Mouse (Mus musculus): ENCODE results near the gene Col25a1. TPM values are rescaled to one million over a fixed set of nuclear protein-coding genes. Genes with fewer than 3 reads are reported as not detected.
A peak's percentile ranks its signal among the peaks of the same experiment; 100 is the strongest.

Gene Col25a1
- total RNA-seq, 4 experiments from 2014 or later = 4.0 to 7.9 (median 4.8) TPM

- DNase-seq = no peak
Observed at GRCm38 (mm10) chr3:130473970-130474369, 342.7 kb downstream of the Col25a1 start.

- no peak for DNase-seq
Observed at GRCm38 (mm10) chr3:130482513-130482912, 351.2 kb downstream of the Col25a1 start.

DNA sequence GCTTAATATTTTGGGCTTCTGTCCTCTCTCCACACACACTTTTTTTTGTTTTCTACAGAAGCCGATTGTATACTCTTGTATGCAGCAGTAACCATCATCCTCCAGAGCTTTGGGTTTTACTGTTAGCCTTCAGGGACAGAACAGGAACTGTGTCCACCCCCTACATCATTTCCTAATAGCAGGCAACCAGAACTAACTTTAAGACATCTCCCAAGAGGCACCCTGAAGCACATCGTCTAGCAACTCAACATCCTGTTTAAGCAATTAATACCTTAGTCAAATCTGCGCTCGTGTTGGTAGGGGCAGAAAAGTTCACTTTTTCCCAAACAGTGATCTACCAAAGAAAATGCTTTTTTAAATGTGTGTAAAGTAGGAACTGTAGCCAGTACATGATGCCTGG, 357.5 kb downstream of the Col25a1 start:
- no peak for DNase-seq

- DNase-seq = no peak
Observed at GRCm38 (mm10) chr3:130494192-130494591, 362.9 kb downstream of the Col25a1 start.

- DNase-seq = no peak
Observed at GRCm38 (mm10) chr3:130494665-130495396, 363.5 kb downstream of the Col25a1 start.

DNA sequence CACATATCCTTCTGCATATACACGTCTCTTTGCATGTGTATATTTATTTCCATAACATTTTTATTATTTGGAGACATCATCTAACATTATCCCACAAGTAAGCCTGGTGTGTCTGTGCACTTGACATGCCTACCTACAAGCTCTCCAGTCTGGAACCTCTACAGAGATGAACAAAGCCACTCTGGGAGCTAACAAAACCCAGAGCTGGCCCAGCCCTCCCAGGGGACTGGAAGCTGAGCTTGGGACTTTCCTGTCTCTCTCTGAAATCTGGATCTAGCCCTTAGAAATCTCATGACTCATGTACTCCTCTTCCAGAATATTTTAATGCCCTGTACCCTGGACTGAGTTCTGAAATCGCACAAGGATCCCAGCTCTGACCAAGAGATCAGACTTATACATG, 365.7 kb downstream of the Col25a1 start:
- no peak for DNase-seq

DNA sequence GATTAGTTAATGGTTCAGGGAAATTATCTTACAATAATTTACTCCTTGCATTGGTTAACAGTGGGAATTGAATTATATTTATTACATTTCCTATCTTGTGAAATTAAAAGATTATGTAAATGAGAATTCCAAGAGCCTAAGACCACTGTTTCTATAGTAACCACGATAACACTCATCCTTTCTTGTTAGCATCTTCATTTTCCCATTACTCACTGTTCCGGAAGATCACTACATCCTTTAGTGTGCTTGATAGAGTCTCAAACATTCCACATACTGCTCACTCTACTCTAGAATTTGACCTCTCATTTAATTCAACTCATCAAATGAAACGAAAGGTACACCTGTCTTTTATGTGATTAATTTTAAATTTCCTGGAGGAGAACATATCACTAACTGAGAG, 370.4 kb downstream of the Col25a1 start:
- DNase-seq = no peak

DNA sequence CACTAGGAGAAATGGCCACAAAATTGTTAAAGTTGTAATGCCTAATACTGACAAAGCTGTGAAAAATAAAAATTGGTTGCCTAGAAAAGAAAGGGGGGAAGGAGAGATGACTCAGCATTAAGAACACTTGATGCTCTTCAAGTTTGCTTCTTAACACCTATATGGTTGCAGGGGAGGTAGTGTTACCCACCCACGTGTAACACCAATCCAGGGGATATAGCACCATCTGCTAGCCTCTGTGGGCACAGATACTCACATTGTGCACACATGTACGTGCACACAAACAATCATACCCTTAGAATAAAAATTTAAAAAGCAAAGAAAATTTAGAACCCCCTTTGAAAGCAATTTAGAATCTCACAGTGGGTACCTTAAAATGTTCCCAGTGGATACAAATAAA, 377.0 kb downstream of the Col25a1 start:
- DNase-seq = no peak

- DNase-seq = no peak
Observed at GRCm38 (mm10) chr3:130518457-130518879, 387.2 kb downstream of the Col25a1 start.

DNA sequence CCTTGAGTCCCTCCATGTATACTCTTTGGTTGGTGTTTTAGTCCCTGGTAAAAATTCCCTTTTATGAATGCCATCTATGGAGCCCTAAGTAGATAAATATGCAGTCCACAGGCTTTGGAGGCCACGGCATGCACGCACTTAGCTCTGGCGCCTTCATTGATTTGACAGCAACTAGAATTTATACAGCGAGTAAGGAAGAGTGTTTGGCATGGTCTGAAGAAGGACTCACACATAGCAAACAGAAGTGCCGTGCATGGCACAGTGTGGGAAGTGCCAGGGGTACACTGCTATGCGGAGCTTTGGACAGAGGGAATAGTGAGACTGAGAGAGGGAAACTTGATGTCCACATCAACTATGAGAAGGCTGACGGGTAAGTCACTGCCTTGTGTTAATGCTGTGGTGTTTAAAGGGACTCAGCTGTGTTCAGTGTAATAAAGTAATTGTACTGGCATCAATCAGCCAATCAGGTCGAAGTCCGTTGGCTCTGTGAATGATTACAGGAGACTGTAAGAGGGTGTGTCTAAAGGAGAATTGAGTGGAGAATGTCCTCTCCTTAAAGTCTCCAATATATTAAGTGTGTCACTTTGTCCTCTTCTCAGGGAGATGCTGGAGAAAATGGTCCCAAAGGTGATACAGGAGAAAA, 390.7 kb downstream of the Col25a1 start:
- DNase-seq = no peak

DNA sequence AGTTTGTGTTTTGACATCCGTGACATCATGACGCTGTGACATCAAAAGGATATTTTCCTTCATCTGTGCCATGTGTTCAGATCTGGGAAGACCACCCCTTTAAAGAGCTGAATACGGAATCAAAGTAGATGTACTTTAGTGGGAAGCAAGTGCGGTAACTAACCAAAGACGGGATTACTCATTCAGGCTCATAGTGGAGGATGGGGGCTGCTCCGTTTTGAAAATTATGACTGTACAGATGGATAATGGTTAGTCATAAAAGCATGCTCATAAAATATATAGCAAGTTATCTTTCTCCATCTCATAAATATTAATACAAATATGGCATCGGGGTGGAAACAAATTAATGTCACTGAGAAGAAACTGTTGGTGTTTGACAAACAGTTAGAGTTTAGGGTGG, 391.7 kb downstream of the Col25a1 start:
- no peak for DNase-seq

DNA sequence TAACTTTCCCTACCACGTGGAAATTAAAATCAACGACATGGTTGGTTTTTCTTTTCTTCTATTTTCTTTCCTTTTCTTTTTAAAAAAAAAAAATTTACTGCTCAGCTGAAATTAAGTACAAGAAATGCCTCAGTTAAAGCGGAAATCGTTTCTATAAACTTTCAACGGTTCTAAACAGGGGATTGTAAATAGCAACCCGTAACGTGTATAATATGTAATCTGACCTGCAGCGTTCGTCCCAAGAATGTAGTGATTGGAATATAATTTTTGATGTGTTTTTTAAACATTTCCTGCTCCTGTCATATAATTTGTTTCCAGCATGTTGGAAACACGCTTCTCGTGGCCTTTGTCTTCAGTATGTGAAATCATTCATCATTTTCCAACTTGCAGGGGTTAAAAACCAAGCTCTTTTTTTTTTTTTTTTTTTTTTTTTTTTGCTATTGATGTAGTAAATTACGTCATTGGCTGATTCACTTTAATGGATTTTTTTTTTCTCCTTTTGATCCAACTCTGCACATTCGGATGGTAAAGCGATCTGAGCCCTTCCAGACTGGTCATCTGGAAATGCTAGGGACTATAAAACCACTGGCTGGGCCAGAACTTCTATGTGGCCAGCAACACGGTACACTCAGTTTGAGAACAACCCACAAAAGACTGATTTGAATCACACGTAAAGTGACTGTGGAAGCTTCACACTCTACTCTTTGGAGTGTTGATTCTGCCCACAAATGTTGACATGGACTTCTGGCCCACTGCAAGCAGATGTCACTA, 393.3 kb downstream of the Col25a1 start:
- no peak for DNase-seq

- DNase-seq = no peak
Observed at GRCm38 (mm10) chr3:130535021-130535420, 403.7 kb downstream of the Col25a1 start.

- DNase-seq = no peak
Observed at GRCm38 (mm10) chr3:130541541-130541940, 410.2 kb downstream of the Col25a1 start.

DNA sequence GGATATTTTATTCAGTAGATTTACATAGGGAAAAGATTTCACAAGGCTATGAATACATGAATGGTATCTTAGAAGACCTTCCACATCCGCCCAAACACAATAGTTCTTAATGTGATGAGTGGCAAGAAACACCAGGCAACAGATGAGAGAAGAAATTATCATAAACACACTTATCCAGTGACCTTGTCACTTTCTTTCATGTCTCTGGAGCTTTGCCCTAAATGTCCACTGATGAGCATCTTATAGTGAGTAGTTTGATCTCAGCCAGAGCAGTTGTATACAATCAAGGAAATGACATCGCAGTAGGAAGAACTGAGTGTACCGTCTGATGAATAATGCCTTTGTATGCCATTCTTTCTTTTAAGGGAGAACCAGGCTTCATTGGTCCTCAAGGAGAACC, 414.7 kb downstream of the Col25a1 start:
- DNase-seq = no peak

DNA sequence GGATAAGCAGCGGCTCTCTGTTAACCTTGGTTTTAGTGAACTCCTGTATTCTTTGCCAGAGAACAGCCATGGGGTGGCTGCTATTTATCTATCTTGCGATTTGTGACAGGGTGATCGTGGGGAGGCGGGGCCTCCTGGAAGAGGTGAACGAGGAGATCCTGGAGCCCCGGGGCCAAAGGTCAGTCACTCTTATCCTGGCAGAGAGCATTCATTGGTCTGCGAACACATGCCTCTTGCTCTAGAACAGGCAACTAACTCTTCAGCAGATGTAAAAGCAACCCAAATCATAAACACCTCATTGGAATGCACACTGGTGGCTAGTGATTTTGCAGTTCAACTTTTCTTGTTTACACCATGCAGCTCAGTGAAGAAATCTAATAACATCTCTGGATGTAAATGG, 417.8 kb downstream of the Col25a1 start:
- DNase-seq = no peak

DNA sequence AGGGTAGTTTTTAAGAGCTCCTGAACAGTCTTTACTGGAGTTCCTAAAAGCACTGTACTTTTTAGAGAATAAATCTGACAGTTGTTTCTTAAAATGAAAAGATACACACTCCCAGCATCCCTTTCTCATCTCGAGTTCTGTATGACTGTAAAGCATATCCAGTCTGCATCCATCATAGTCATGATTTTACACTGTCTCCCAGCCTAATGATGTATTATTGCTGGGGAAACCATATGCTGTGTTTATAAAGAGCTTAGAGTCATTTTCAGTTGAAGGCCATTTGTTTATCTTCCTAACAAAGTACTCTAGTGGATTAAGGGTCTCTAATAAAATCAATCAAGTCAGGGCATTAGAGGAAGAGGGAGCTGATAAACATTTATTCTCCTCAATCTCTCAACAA, 425.0 kb downstream of the Col25a1 start:
- DNase-seq = no peak

GRCm38 (mm10) chr3:130565586-130565985, 434.3 kb downstream of the Col25a1 start:
- DNase-seq = no peak

GRCm38 (mm10) chr3:130568331-130569095, 437.2 kb downstream of the Col25a1 start:
- DNase-seq = no peak

- no peak for DNase-seq
Observed at GRCm38 (mm10) chr3:130573243-130573642, 441.9 kb downstream of the Col25a1 start.

GRCm38 (mm10) chr3:130574652-130575051, 443.4 kb downstream of the Col25a1 start:
- peak; percentile 10 for DNase-seq

DNA sequence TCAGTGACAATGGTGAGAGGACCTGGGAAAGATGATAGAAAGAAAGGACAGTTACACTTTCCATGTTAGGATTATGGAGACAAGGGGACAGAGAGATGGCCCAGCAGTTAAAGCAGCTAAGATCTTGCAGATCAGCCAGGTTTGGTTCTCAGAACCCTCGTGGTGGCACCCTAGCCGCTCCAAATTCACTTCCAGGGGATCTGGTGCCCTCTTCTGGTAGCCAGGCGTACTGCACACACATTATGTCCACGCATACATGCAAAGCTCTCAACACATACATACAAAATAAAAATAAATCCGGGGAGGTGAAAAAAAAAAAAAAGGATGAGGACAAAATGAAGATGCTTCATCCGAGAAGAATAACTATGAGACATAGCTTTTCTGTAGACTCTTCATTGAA, 445.4 kb downstream of the Col25a1 start:
- DNase-seq = no peak

GRCm38 (mm10) chr3:130579501-130579900, 448.2 kb downstream of the Col25a1 start:
- no peak for DNase-seq
